Mouse (Mus musculus): ENCODE data around the gene Ms4a2. TPM values are rescaled to one million over a fixed set of nuclear protein-coding genes. Genes with fewer than 3 reads are reported as not detected.

Ms4a2 gene
- 0.09 and 0.10 TPM in 2 replicates for polyA plus RNA-seq (2015; fragmentation: Nextera tagmentation; extraction: Ambion mirVana)

DNA sequence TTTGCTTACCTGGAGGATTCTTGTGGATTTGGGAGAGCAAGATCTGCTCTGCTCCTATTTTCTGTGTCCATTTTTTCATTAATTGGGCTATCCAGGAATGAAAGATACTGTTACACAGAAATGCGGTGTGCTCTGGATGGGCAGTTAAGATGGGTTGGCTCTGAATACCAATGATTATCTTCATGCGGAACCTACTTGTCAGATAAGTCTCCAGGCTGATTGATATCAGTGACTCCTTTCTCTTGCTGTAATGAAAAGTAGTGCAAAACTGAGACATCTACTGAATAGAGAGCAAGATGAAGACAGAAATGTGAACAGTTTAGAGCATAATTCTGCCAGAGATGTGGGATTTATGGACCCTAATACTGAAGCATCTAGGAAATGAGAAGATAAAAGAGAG is at the start of gene Ms4a2:
Gene Ms4a2 (minus strand): TSS at position 169 of the 400 bp plus-strand sequence.
- no peaks in the 10 kb centered on the region for H3K36me3 ChIP-seq (ENCODE audit: control insufficient read depth, insufficient read depth)
- H3K9me3 ChIP-seq (replicated peaks; ENCODE audit: control insufficient read depth, low read length): no peaks in the 10 kb centered on the region
- H3K27ac ChIP-seq (ENCODE audit: low read length): no peak within 1 kb of the TSS
- ATAC-seq (replicated peaks; ENCODE audit: extremely low read depth, insufficient read depth, low FRiP score): no peak
- H3K4me2 ChIP-seq (ENCODE audit: low read depth, low read length): no peak within 1 kb of the TSS
- no peak within 1 kb of the TSS for H3K4me3 ChIP-seq (ENCODE audit: low read length)
- no peaks in the 10 kb centered on the region for H3K4me1 ChIP-seq (ENCODE audit: control insufficient read depth, insufficient read depth, low read length)
- 81% methylated on average over 2 of the region's 2 CpGs for WGBS
- H3K27me3 ChIP-seq (ENCODE audit: control insufficient read depth, insufficient read depth, low read length): no peaks in the 10 kb centered on the region
- H3K9ac ChIP-seq (ENCODE audit: low read length): no peak within 1 kb of the TSS

GRCm38 (mm10) chr19:11661562-11661961 is 38.0 kb upstream of the Ms4a2 start:
- Histone ChIP-seq H3K36me3 (ENCODE audit: control insufficient read depth, insufficient read depth) (no peaks in the 10 kb centered on the region), H3K9ac (ENCODE audit: low read length) (no peak overlapping the region), H3K4me2 (ENCODE audit: low read depth, low read length) (no peak overlapping the region), H3K27me3 (ENCODE audit: control insufficient read depth, insufficient read depth, low read length) (no peaks in the 10 kb centered on the region), H3K4me3 (ENCODE audit: low read length) (no peak overlapping the region), H3K27ac (ENCODE audit: low read length) (no peak overlapping the region), H3K4me1 (ENCODE audit: control insufficient read depth, insufficient read depth, low read length) (no peaks in the 10 kb centered on the region), H3K9me3 (replicated peaks; ENCODE audit: control insufficient read depth, low read length) (no peaks in the 10 kb centered on the region)
- no peak for ATAC-seq (replicated peaks; ENCODE audit: extremely low read depth, insufficient read depth, low FRiP score)

- H3K4me1 ChIP-seq (ENCODE audit: control insufficient read depth, insufficient read depth, low read length): no peaks in the 10 kb centered on the region
- WGBS: 85% methylated on average over 5 of the region's 5 CpGs
- no peak for ATAC-seq (replicated peaks; ENCODE audit: extremely low read depth, insufficient read depth, low FRiP score)
Measured at GRCm38 (mm10) chr19:11660459-11660858, 36.9 kb upstream of the Ms4a2 start, which contains the start of gene Oosp2. Gene Oosp2, minus strand, starts transcription at chr19:11660559.

DNA sequence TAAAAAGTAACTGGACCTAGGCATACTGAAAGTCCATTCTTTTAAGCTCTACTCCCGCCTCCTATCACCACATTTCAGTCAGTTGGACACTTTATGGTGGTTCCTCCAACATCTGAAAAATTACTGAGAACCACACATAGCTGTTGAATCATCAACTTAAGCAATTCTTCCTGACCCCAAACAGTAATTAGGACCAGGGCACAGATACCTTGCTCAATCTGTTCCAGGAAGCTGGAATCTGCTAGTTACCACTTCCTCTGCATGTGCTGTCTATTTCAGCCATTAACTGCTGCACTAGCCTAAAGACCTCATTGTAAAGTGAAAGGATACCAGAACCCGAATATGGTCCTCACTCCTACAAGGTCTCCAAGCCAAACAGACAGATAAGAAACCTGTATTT is 35.6 kb upstream of the Ms4a2 start:
- 63% methylated on average over 2 of the region's 2 CpGs for WGBS
- H3K27ac ChIP-seq (ENCODE audit: low read length): no peak overlapping the region
- H3K4me3 ChIP-seq (ENCODE audit: low read length): no peak overlapping the region
- H3K27me3 ChIP-seq (ENCODE audit: control insufficient read depth, insufficient read depth, low read length): no peaks in the 10 kb centered on the region
- H3K9me3 ChIP-seq (replicated peaks; ENCODE audit: control insufficient read depth, low read length): no peaks in the 10 kb centered on the region
- H3K36me3 ChIP-seq (ENCODE audit: control insufficient read depth, insufficient read depth): no peaks in the 10 kb centered on the region
- no peak for ATAC-seq (replicated peaks; ENCODE audit: extremely low read depth, insufficient read depth, low FRiP score)
- no peak overlapping the region for H3K9ac ChIP-seq (ENCODE audit: low read length)
- no peak overlapping the region for H3K4me2 ChIP-seq (ENCODE audit: low read depth, low read length)
- no peaks in the 10 kb centered on the region for H3K4me1 ChIP-seq (ENCODE audit: control insufficient read depth, insufficient read depth, low read length)

More at GRCm38 (mm10) chr19:11660459-11660858, 36.9 kb upstream of the Ms4a2 start, which contains the start of gene Oosp2:
- H3K9ac ChIP-seq (ENCODE audit: low read length): no peak within 1 kb of the TSS
- no peaks in the 10 kb centered on the region for H3K36me3 ChIP-seq (ENCODE audit: control insufficient read depth, insufficient read depth)
- no peaks in the 10 kb centered on the region for H3K9me3 ChIP-seq (replicated peaks; ENCODE audit: control insufficient read depth, low read length)
- no peak within 1 kb of the TSS for H3K4me3 ChIP-seq (ENCODE audit: low read length)
- no peaks in the 10 kb centered on the region for H3K27me3 ChIP-seq (ENCODE audit: control insufficient read depth, insufficient read depth, low read length)
- H3K27ac ChIP-seq (ENCODE audit: low read length): no peak within 1 kb of the TSS
- H3K4me2 ChIP-seq (ENCODE audit: low read depth, low read length): no peak within 1 kb of the TSS

DNA sequence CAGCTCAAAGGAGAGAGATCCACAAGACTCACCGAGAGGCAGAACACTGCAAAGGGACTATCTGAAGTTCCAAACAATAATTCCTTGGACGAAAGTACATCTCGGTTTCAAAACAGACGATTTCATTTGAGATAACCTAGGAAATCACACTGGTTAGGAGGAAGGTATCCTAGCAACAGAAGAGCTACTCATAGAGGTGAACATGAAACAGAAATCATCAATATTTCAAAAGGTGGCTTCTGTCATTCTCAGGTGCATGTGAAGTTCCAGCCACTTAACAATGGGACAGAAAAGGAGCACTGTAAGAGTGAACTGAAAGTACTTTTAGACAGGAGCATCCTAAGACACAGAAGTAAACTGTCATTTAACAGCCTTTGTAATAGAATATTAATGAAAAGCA is 26.0 kb upstream of the Ms4a2 start:
- H3K36me3 ChIP-seq (ENCODE audit: control insufficient read depth, insufficient read depth): no peaks in the 10 kb centered on the region
- ATAC-seq (replicated peaks; ENCODE audit: extremely low read depth, insufficient read depth, low FRiP score): no peak
- H3K4me3 ChIP-seq (ENCODE audit: low read length): no peak overlapping the region
- H3K27ac ChIP-seq (ENCODE audit: low read length): no peak overlapping the region
- no peaks in the 10 kb centered on the region for H3K4me1 ChIP-seq (ENCODE audit: control insufficient read depth, insufficient read depth, low read length)
- H3K9ac ChIP-seq (ENCODE audit: low read length): no peak overlapping the region
- no peaks in the 10 kb centered on the region for H3K27me3 ChIP-seq (ENCODE audit: control insufficient read depth, insufficient read depth, low read length)
- H3K9me3 ChIP-seq (replicated peaks; ENCODE audit: control insufficient read depth, low read length): no peaks in the 10 kb centered on the region
- no peak overlapping the region for H3K4me2 ChIP-seq (ENCODE audit: low read depth, low read length)
- 67% methylated on average over 4 of the region's 4 CpGs for WGBS

GRCm38 (mm10) chr19:11646166-11646565 is 22.6 kb upstream of the Ms4a2 start:
- Histone ChIP-seq H3K4me2 (ENCODE audit: low read depth, low read length) (no peak overlapping the region), H3K9me3 (replicated peaks; ENCODE audit: control insufficient read depth, low read length) (no peaks in the 10 kb centered on the region), H3K9ac (ENCODE audit: low read length) (no peak overlapping the region), H3K4me3 (ENCODE audit: low read length) (no peak overlapping the region), H3K36me3 (ENCODE audit: control insufficient read depth, insufficient read depth) (no peaks in the 10 kb centered on the region), H3K4me1 (ENCODE audit: control insufficient read depth, insufficient read depth, low read length) (no peaks in the 10 kb centered on the region), H3K27ac (ENCODE audit: low read length) (no peak overlapping the region), H3K27me3 (ENCODE audit: control insufficient read depth, insufficient read depth, low read length) (no peaks in the 10 kb centered on the region)
- ATAC-seq (replicated peaks; ENCODE audit: extremely low read depth, insufficient read depth, low FRiP score): no peak
- WGBS: 69% methylated on average over 3 of the region's 3 CpGs

DNA sequence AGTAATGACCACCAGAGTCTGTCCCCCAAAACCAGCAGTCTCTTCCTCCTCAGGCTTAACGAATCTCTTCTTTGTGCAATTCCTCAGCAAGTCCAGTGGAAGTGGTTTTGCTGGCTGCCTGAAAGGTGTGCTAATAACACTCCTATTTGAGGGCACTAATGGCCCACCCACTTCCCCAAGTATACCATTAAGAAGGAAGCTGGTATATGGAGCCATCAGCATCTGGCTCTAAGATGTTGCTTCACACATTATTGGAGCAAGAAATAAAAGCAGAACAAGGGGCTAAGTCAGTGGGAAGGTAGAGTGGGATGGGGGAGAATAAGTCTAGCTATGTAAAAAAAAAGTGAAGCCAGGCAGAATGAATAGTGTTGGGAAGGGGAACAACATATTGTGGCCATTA is 17.2 kb upstream of the Ms4a2 start, which contains the start of gene Ms4a3:
Gene Ms4a3 (minus strand): TSS at position 120 of the 400 bp plus-strand sequence.
- ATAC-seq (replicated peaks; ENCODE audit: extremely low read depth, insufficient read depth, low FRiP score): no peak
- 43% methylated on average over 1 of the region's 1 CpGs for WGBS
- Histone ChIP-seq H3K36me3 (ENCODE audit: control insufficient read depth, insufficient read depth) (no peaks in the 10 kb centered on the region), H3K4me2 (ENCODE audit: low read depth, low read length) (no peak within 1 kb of the TSS), H3K27ac (ENCODE audit: low read length) (no peak within 1 kb of the TSS), H3K27me3 (ENCODE audit: control insufficient read depth, insufficient read depth, low read length) (no peaks in the 10 kb centered on the region), H3K4me1 (ENCODE audit: control insufficient read depth, insufficient read depth, low read length) (no peaks in the 10 kb centered on the region), H3K9me3 (replicated peaks; ENCODE audit: control insufficient read depth, low read length) (no peaks in the 10 kb centered on the region), H3K4me3 (ENCODE audit: low read length) (no peak within 1 kb of the TSS), H3K9ac (ENCODE audit: low read length) (no peak within 1 kb of the TSS)

- no peaks in the 10 kb centered on the region for H3K9me3 ChIP-seq (replicated peaks; ENCODE audit: control insufficient read depth, low read length)
- H3K4me2 ChIP-seq (ENCODE audit: low read depth, low read length): no peak overlapping the region
- no peaks in the 10 kb centered on the region for H3K27me3 ChIP-seq (ENCODE audit: control insufficient read depth, insufficient read depth, low read length)
- no peak overlapping the region for H3K27ac ChIP-seq (ENCODE audit: low read length)
- no peaks in the 10 kb centered on the region for H3K36me3 ChIP-seq (ENCODE audit: control insufficient read depth, insufficient read depth)
- no peak overlapping the region for H3K4me3 ChIP-seq (ENCODE audit: low read length)
- ATAC-seq (replicated peaks; ENCODE audit: extremely low read depth, insufficient read depth, low FRiP score): no peak
- no peaks in the 10 kb centered on the region for H3K4me1 ChIP-seq (ENCODE audit: control insufficient read depth, insufficient read depth, low read length)
- WGBS: 53% methylated on average over 4 of the region's 4 CpGs
- H3K9ac ChIP-seq (ENCODE audit: low read length): no peak overlapping the region
Measured at GRCm38 (mm10) chr19:11639038-11639437, 15.5 kb upstream of the Ms4a2 start.

GRCm38 (mm10) chr19:11635572-11635971 is 12.1 kb upstream of the Ms4a2 start:
- H3K9ac ChIP-seq (ENCODE audit: low read length): no peak overlapping the region
- 39% methylated on average over 5 of the region's 5 CpGs for WGBS
- ATAC-seq (replicated peaks; ENCODE audit: extremely low read depth, insufficient read depth, low FRiP score): no peak
- H3K9me3 ChIP-seq (replicated peaks; ENCODE audit: control insufficient read depth, low read length): no peaks in the 10 kb centered on the region
- H3K4me1 ChIP-seq (ENCODE audit: control insufficient read depth, insufficient read depth, low read length): no peaks in the 10 kb centered on the region
- no peak overlapping the region for H3K27ac ChIP-seq (ENCODE audit: low read length)
- no peaks in the 10 kb centered on the region for H3K27me3 ChIP-seq (ENCODE audit: control insufficient read depth, insufficient read depth, low read length)
- H3K4me2 ChIP-seq (ENCODE audit: low read depth, low read length): no peak overlapping the region
- H3K4me3 ChIP-seq (ENCODE audit: low read length): no peak overlapping the region
- H3K36me3 ChIP-seq (ENCODE audit: control insufficient read depth, insufficient read depth): no peaks in the 10 kb centered on the region
